Mouse (Mus musculus) erythroblast, embryonic 14.5 days (primary cell): Measurements from ENCODE around the gene Il9r. TPM values are rescaled to one million over a fixed set of nuclear protein-coding genes. Genes with fewer than 3 reads are reported as not detected.
A peak's percentile ranks its signal among the peaks of the same experiment; 100 is the strongest.

ENCODE experiments used
- H3K27me3 ChIP-seq: 2 replicates; pipeline ENCODE4 v1.6.1; 2012; ENCODE audit warnings: inconsistent platforms; ENCODE audit not compliant: control insufficient read depth
- H3K36me3 ChIP-seq: 2 replicates; pipeline ENCODE4 v1.6.1; 2012; ENCODE audit warnings: mild to moderate bottlenecking, inconsistent platforms; ENCODE audit not compliant: control insufficient read depth
- H3K4me1 ChIP-seq: 2 replicates; pipeline ENCODE4 v1.6.1; 2012; ENCODE audit warnings: inconsistent platforms; ENCODE audit not compliant: control insufficient read depth
- H3K4me3 ChIP-seq: replicated peaks from 2 replicates; pipeline ENCODE3; 2012; ENCODE audit warnings: moderate library complexity, mild to moderate bottlenecking, inconsistent platforms
- H3K9me3 ChIP-seq: 2 replicates; pipeline ENCODE4 v1.6.1; 2012; ENCODE audit warnings: low read length, inconsistent platforms, mixed read lengths; ENCODE audit not compliant: control insufficient read depth
- GATA1 ChIP-seq: IDR thresholded peaks from 2 replicates; pipeline ENCODE4 v1.6.1; 2012; ENCODE audit warnings: low read length, inconsistent platforms, mixed read lengths
- TAL1 ChIP-seq: IDR thresholded peaks from 3 replicates; pipeline ENCODE4 v1.6.1; 2012; ENCODE audit warnings: low read length, inconsistent platforms, mixed read lengths
- polyA plus RNA-seq: library from polyadenylated mRNA; stranded (reverse); fragments of >175 nt; gene quantifications from 2 replicates; pipeline ENCODE4 v1.2.3, GENCODE M21; 2012

The Il9r gene
- polyA plus RNA-seq, 1 experiment = not detected

- Histone ChIP-seq H3K36me3 (peaks cover 100% of the 10 kb centered on the region), H3K27me3 (no peaks in the 10 kb centered on the region), H3K4me3 (peak overlapping the region; percentile 15), H3K9me3 (no peaks in the 10 kb centered on the region), H3K4me1 (peaks cover 85% of the 10 kb centered on the region)
- no peak for TF ChIP-seq GATA1
- no peak for TF ChIP-seq TAL1
These were observed 38.2 kb upstream of the Il9r start for GRCm38 (mm10) chr11:32238093-32238860.

GRCm38 (mm10) chr11:32237411-32237795 is 37.3 kb upstream of the Il9r start:
- TF ChIP-seq TAL1 = no peak
- no peak for TF ChIP-seq GATA1
- Histone ChIP-seq H3K4me1 (peaks cover 77% of the 10 kb centered on the region), H3K4me3 (peak overlapping the region; percentile 28), H3K27me3 (no peaks in the 10 kb centered on the region), H3K9me3 (no peaks in the 10 kb centered on the region), H3K36me3 (peaks cover 100% of the 10 kb centered on the region)

- peaks cover 100% of the 10 kb centered on the region for H3K36me3 ChIP-seq
- H3K4me3 ChIP-seq = peak overlapping the region; percentile 28
- no peaks in the 10 kb centered on the region for H3K27me3 ChIP-seq
- H3K4me1 ChIP-seq = peaks cover 72% of the 10 kb centered on the region
- TF ChIP-seq TAL1 (no peak), GATA1 (no peak)
- H3K9me3 ChIP-seq = no peaks in the 10 kb centered on the region
These were observed 36.8 kb upstream of the Il9r start for GRCm38 (mm10) chr11:32236712-32237410.

GRCm38 (mm10) chr11:32236132-32236531 is 36.1 kb upstream of the Il9r start:
- peaks cover 100% of the 10 kb centered on the region for H3K36me3 ChIP-seq
- H3K4me1 ChIP-seq = peaks cover 66% of the 10 kb centered on the region
- no peaks in the 10 kb centered on the region for H3K27me3 ChIP-seq
- no peaks in the 10 kb centered on the region for H3K9me3 ChIP-seq
- H3K4me3 ChIP-seq = no peak overlapping the region
- TF ChIP-seq TAL1 (no peak), GATA1 (no peak)

GRCm38 (mm10) chr11:32235646-32236045 is 35.6 kb upstream of the Il9r start:
- TF ChIP-seq TAL1 (no peak), GATA1 (no peak)
- H3K9me3 ChIP-seq = no peaks in the 10 kb centered on the region
- peaks cover 63% of the 10 kb centered on the region for H3K4me1 ChIP-seq
- no peaks in the 10 kb centered on the region for H3K27me3 ChIP-seq
- H3K4me3 ChIP-seq = no peak overlapping the region
- H3K36me3 ChIP-seq = peaks cover 100% of the 10 kb centered on the region

- H3K9me3 ChIP-seq = no peaks in the 10 kb centered on the region
- peaks cover 63% of the 10 kb centered on the region for H3K4me1 ChIP-seq
- peaks cover 100% of the 10 kb centered on the region for H3K36me3 ChIP-seq
- TF ChIP-seq TAL1 (no peak), GATA1 (no peak)
- H3K4me3 ChIP-seq = no peak overlapping the region
- no peaks in the 10 kb centered on the region for H3K27me3 ChIP-seq
These were observed 34.9 kb upstream of the Il9r start for GRCm38 (mm10) chr11:32234816-32235485.

GRCm38 (mm10) chr11:32233895-32234294 is 33.8 kb upstream of the Il9r start:
- H3K9me3 ChIP-seq = no peaks in the 10 kb centered on the region
- no peak overlapping the region for H3K4me3 ChIP-seq
- H3K4me1 ChIP-seq = peaks cover 62% of the 10 kb centered on the region
- peaks cover 100% of the 10 kb centered on the region for H3K36me3 ChIP-seq
- no peaks in the 10 kb centered on the region for H3K27me3 ChIP-seq
- TF ChIP-seq TAL1 (no peak), GATA1 (no peak)

GRCm38 (mm10) chr11:32232848-32233247 is 32.8 kb upstream of the Il9r start:
- peaks cover 62% of the 10 kb centered on the region for H3K4me1 ChIP-seq
- no peaks in the 10 kb centered on the region for H3K9me3 ChIP-seq
- no peaks in the 10 kb centered on the region for H3K27me3 ChIP-seq
- no peak overlapping the region for H3K4me3 ChIP-seq
- H3K36me3 ChIP-seq = peaks cover 100% of the 10 kb centered on the region
- TF ChIP-seq TAL1 = no peak
- TF ChIP-seq GATA1 = no peak

- TF ChIP-seq TAL1 (no peak), GATA1 (no peak)
- no peak overlapping the region for H3K4me3 ChIP-seq
- H3K36me3 ChIP-seq = peaks cover 90% of the 10 kb centered on the region
- H3K4me1 ChIP-seq = peaks cover 60% of the 10 kb centered on the region
- no peaks in the 10 kb centered on the region for H3K27me3 ChIP-seq
- no peaks in the 10 kb centered on the region for H3K9me3 ChIP-seq
These were observed 31.0 kb upstream of the Il9r start for GRCm38 (mm10) chr11:32231125-32231524.
